Mouse (Mus musculus): ENCODE results near the gene Nrcam. TPM values are rescaled to one million over a fixed set of nuclear protein-coding genes. Genes with fewer than 3 reads are reported as not detected.

Nrcam gene
- polyA plus RNA-seq, 1 experiment: 0.32 TPM

DNA sequence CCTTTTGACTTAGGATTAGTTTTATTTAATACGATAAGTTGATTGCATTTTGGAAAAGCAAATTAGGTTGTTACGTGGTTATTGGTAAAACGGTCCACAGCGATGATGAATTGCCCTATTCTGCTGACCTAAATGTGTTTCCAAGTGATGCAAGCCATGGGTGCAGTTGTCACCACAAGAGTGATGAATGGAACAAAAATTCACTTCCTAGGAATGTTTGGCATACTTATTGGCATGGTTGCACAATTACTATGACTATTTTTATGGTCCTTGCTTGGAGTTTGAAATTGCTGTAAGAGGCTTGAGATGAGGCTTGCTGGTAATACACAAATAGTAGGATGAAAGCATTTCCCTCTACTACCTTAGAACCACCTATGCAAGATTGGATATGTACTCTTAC, 125.1 kb downstream of the Nrcam start:
- no peak overlapping the region for H3K27ac ChIP-seq (ENCODE audit: control insufficient read depth, insufficient read depth, low read depth, low read length, poor library complexity)
- WGBS: 85% methylated on average over 4 of the region's 4 CpGs
- no peaks in the 10 kb centered on the region for H3K4me1 ChIP-seq (ENCODE audit: control insufficient read depth, insufficient read depth, low read length)
- TF ChIP-seq CTCF (IDR thresholded peaks at IDR 0.05; ENCODE audit: control insufficient read depth, insufficient read depth, low read length) (no peak), POLR2A (IDR thresholded peaks at IDR 0.05; ENCODE audit: borderline replicate concordance, control insufficient read depth, low read depth, low read length) (no peak)
- H3K4me3 ChIP-seq (replicated peaks; ENCODE audit: control insufficient read depth, low read depth, low read length): no peak overlapping the region

- no peaks in the 10 kb centered on the region for H3K4me1 ChIP-seq (ENCODE audit: control insufficient read depth, insufficient read depth, low read length)
- H3K27ac ChIP-seq (ENCODE audit: control insufficient read depth, insufficient read depth, low read depth, low read length, poor library complexity): no peak overlapping the region
- no peak for TF ChIP-seq CTCF (IDR thresholded peaks at IDR 0.05; ENCODE audit: control insufficient read depth, insufficient read depth, low read length)
- no peak for TF ChIP-seq POLR2A (IDR thresholded peaks at IDR 0.05; ENCODE audit: borderline replicate concordance, control insufficient read depth, low read depth, low read length)
- no peak overlapping the region for H3K4me3 ChIP-seq (replicated peaks; ENCODE audit: control insufficient read depth, low read depth, low read length)
- WGBS: 68% methylated on average over 4 of the region's 4 CpGs
Observed at GRCm38 (mm10) chr12:44457961-44458360, 129.3 kb downstream of the Nrcam start.

DNA sequence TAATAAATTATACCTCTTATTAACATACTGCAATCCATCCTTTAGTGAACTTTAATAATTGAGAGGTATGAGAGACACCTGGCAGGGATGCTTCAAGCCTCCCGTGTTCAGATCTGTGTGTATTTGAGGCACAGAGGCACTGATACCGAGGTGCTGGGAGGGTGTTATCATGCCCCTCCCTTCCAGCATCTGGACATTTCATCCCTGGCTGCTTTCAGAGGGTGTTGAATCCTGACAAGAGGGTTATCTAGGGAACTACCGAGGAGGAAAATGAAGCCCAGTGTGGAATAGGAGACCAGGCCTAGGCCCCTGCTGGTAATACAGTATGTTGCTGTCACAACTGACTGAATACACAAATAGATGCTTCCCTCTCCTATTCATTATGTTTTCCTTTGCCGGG, 133.8 kb downstream of the Nrcam start:
- Histone ChIP-seq H3K4me1 (ENCODE audit: control insufficient read depth, insufficient read depth, low read length) (no peaks in the 10 kb centered on the region), H3K4me3 (replicated peaks; ENCODE audit: control insufficient read depth, low read depth, low read length) (no peak overlapping the region), H3K27ac (ENCODE audit: control insufficient read depth, insufficient read depth, low read depth, low read length, poor library complexity) (no peak overlapping the region)
- 71% methylated on average over 4 of the region's 4 CpGs for WGBS
- no peak for TF ChIP-seq POLR2A (IDR thresholded peaks at IDR 0.05; ENCODE audit: borderline replicate concordance, control insufficient read depth, low read depth, low read length)

- no peak overlapping the region for H3K27ac ChIP-seq (ENCODE audit: control insufficient read depth, insufficient read depth, low read depth, low read length, poor library complexity)
- H3K4me1 ChIP-seq (ENCODE audit: control insufficient read depth, insufficient read depth, low read length): no peaks in the 10 kb centered on the region
- TF ChIP-seq CTCF (IDR thresholded peaks at IDR 0.05; ENCODE audit: control insufficient read depth, insufficient read depth, low read length) (no peak), POLR2A (IDR thresholded peaks at IDR 0.05; ENCODE audit: borderline replicate concordance, control insufficient read depth, low read depth, low read length) (no peak)
- H3K4me3 ChIP-seq (replicated peaks; ENCODE audit: control insufficient read depth, low read depth, low read length): no peak overlapping the region
- 70% methylated on average over 6 of the region's 6 CpGs for WGBS
Observed at GRCm38 (mm10) chr12:44462976-44463375, 134.3 kb downstream of the Nrcam start.

- TF ChIP-seq CTCF (IDR thresholded peaks at IDR 0.05; ENCODE audit: control insufficient read depth, insufficient read depth, low read length): no peak
- no peak for TF ChIP-seq POLR2A (IDR thresholded peaks at IDR 0.05; ENCODE audit: borderline replicate concordance, control insufficient read depth, low read depth, low read length)
- Histone ChIP-seq H3K27ac (ENCODE audit: control insufficient read depth, insufficient read depth, low read depth, low read length, poor library complexity) (no peak overlapping the region), H3K4me3 (replicated peaks; ENCODE audit: control insufficient read depth, low read depth, low read length) (no peak overlapping the region), H3K4me1 (ENCODE audit: control insufficient read depth, insufficient read depth, low read length) (no peaks in the 10 kb centered on the region)
- WGBS: 80% methylated on average over 5 of the region's 5 CpGs
Observed at GRCm38 (mm10) chr12:44471073-44471472, 142.4 kb downstream of the Nrcam start.

DNA sequence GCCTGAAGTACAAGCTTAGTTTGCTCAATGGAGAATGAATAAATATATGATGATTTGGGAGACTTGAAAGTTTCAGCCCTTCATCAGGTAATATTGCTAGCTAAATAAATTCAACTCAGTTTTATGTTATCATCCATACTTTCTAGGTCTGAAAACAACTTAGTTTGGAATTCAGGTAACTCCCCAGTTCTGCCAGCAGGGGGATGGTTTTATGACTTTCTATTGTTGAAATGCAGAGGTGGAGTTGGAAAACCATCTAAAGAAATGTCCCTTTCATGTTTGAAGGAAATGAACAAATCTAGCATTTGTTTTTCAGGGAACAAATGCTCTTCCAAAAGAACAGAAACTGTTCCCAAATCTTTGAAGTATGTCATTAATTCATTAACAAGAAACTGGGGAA, 146.7 kb downstream of the Nrcam start:
- Histone ChIP-seq H3K4me1 (ENCODE audit: control insufficient read depth, insufficient read depth, low read length) (no peaks in the 10 kb centered on the region), H3K4me3 (replicated peaks; ENCODE audit: control insufficient read depth, low read depth, low read length) (no peak overlapping the region), H3K27ac (ENCODE audit: control insufficient read depth, insufficient read depth, low read depth, low read length, poor library complexity) (no peak overlapping the region)
- no peak for TF ChIP-seq CTCF (IDR thresholded peaks at IDR 0.05; ENCODE audit: control insufficient read depth, insufficient read depth, low read length)
- TF ChIP-seq POLR2A (IDR thresholded peaks at IDR 0.05; ENCODE audit: borderline replicate concordance, control insufficient read depth, low read depth, low read length): no peak

DNA sequence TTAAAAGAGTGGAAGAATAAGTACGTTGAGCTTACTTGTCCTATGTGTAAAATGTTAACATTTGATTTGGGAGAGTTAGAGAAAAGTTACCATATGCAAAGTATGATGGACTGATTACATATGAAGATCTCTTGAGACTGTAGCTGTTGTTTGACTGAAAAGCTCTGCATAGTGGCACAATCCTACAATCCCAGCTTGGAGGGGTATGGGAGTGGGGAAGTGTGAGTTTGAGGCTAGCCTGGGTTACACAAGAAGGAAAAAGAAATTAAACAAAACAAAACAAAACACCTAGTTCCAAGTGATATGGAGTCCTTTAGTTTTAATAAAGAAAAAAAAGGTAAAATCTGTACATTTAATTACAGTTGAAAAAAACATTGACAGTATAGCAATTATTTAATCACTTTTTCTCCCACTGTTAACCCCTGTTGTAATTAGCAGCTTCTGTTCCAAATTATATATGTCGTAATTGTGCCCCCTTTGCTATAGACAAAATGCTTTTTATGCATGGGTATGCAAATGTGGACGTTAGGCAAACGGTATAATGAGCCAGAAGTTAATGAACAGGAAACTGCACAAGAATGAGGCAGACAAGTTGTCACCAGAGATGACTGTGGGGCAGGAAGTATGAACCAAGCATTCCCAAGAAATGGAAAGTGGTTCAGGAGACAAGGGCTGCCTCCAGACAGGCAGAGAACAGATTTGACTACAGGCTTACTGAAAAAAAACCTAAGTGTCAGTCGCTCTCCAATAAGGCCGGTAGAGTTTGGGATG, 150.8 kb downstream of the Nrcam start:
- H3K27ac ChIP-seq (ENCODE audit: control insufficient read depth, insufficient read depth, low read depth, low read length, poor library complexity): no peak overlapping the region
- H3K4me1 ChIP-seq (ENCODE audit: control insufficient read depth, insufficient read depth, low read length): no peaks in the 10 kb centered on the region
- H3K4me3 ChIP-seq (replicated peaks; ENCODE audit: control insufficient read depth, low read depth, low read length): no peak overlapping the region
- TF ChIP-seq CTCF (IDR thresholded peaks at IDR 0.05; ENCODE audit: control insufficient read depth, insufficient read depth, low read length) (no peak), POLR2A (IDR thresholded peaks at IDR 0.05; ENCODE audit: borderline replicate concordance, control insufficient read depth, low read depth, low read length) (no peak)
- 75% methylated on average over 6 of the region's 6 CpGs for WGBS

DNA sequence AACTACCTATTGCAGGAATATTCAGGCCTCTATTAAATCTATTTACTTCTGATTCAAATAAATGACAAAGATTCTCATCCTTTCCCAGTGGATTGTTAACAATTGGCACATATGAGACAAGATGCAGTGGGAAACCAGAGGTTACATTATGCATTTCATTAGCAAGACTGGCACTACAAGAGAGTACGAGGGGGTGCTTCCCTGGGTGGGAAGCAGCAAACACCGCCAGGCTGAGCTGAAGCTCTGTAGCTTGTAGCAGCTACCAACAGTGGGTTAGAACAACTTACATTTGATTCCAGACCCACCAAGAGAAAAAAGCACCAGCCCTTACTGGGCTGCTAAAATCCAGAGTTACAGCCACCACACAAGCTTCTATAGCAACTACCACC, 151.3 kb downstream of the Nrcam start:
- no peak overlapping the region for H3K27ac ChIP-seq (ENCODE audit: control insufficient read depth, insufficient read depth, low read depth, low read length, poor library complexity)
- no peaks in the 10 kb centered on the region for H3K4me1 ChIP-seq (ENCODE audit: control insufficient read depth, insufficient read depth, low read length)
- TF ChIP-seq CTCF (IDR thresholded peaks at IDR 0.05; ENCODE audit: control insufficient read depth, insufficient read depth, low read length) (no peak), POLR2A (IDR thresholded peaks at IDR 0.05; ENCODE audit: borderline replicate concordance, control insufficient read depth, low read depth, low read length) (no peak)
- no peak overlapping the region for H3K4me3 ChIP-seq (replicated peaks; ENCODE audit: control insufficient read depth, low read depth, low read length)
- WGBS: 84% methylated on average over 2 of the region's 2 CpGs

- H3K4me3 ChIP-seq (replicated peaks; ENCODE audit: control insufficient read depth, low read depth, low read length): no peak overlapping the region
- no peak overlapping the region for H3K27ac ChIP-seq (ENCODE audit: control insufficient read depth, insufficient read depth, low read depth, low read length, poor library complexity)
- TF ChIP-seq POLR2A (IDR thresholded peaks at IDR 0.05; ENCODE audit: borderline replicate concordance, control insufficient read depth, low read depth, low read length) (no peak), CTCF (IDR thresholded peaks at IDR 0.05; ENCODE audit: control insufficient read depth, insufficient read depth, low read length) (no peak)
- H3K4me1 ChIP-seq (ENCODE audit: control insufficient read depth, insufficient read depth, low read length): no peaks in the 10 kb centered on the region
- WGBS: 80% methylated on average over 3 of the region's 3 CpGs
Observed at GRCm38 (mm10) chr12:44481415-44481814, 152.7 kb downstream of the Nrcam start.

Measured in bone marrow, adult 2 months (tissue).